Mouse (Mus musculus): ENCODE data around the gene Acp5. TPM values are rescaled to one million over a fixed set of nuclear protein-coding genes. Genes with fewer than 3 reads are reported as not detected.
A peak's percentile ranks its signal among the peaks of the same experiment; 100 is the strongest.

Gene Acp5
- polyA plus RNA-seq, 1 experiment from 2014 or later = 0.49 TPM

GRCm38 (mm10) chr9:22131226-22131981 lies 4.1 kb downstream of the Acp5 start:
- no peak overlapping the region for H3K27ac ChIP-seq (ENCODE audit: low read depth, low read length)

GRCm38 (mm10) chr9:22125246-22126027 lies 10.1 kb downstream of the Acp5 start:
- Histone ChIP-seq H3K36me3 (ENCODE audit: control insufficient read depth, insufficient read depth, low read length) (no peaks in the 10 kb centered on the region), H3K4me2 (ENCODE audit: low read length) (no peak overlapping the region), H3K4me3 (ENCODE audit: low read length) (no peak overlapping the region), H3K27ac (ENCODE audit: low read depth, low read length) (no peak overlapping the region), H3K4me1 (ENCODE audit: control insufficient read depth, insufficient read depth, low read depth, low read length) (no peaks in the 10 kb centered on the region), H3K9ac (ENCODE audit: low read depth, low read length) (no peak overlapping the region), H3K27me3 (replicated peaks; ENCODE audit: control insufficient read depth, insufficient read depth, low read length) (peaks cover 3% of the 10 kb centered on the region; the same call in 1 of the 2 replicates), H3K9me3 (ENCODE audit: control insufficient read depth, low read length) (no peaks in the 10 kb centered on the region)
- ATAC-seq = no peak
- WGBS = 86% methylated on average over 15 of the region's 15 CpGs

More at GRCm38 (mm10) chr9:22131226-22131981, 4.1 kb downstream of the Acp5 start:
- ATAC-seq = no peak; the same call in 1 of the 2 replicates
- Histone ChIP-seq H3K4me1 (ENCODE audit: control insufficient read depth, insufficient read depth, low read depth, low read length) (peaks cover 5% of the 10 kb centered on the region; the same call in 1 of the 2 replicates), H3K9ac (ENCODE audit: low read depth, low read length) (no peak overlapping the region), H3K4me3 (ENCODE audit: low read length) (peak overlapping the region; percentile 11; the same call in 1 of the 2 replicates), H3K9me3 (ENCODE audit: control insufficient read depth, low read length) (no peaks in the 10 kb centered on the region), H3K27me3 (replicated peaks; ENCODE audit: control insufficient read depth, insufficient read depth, low read length) (peaks cover 24% of the 10 kb centered on the region), H3K4me2 (ENCODE audit: low read length) (peak overlapping the region; percentile 41), H3K36me3 (ENCODE audit: control insufficient read depth, insufficient read depth, low read length) (no peaks in the 10 kb centered on the region)
- 2% methylated on average over 29 of the region's 35 CpGs for WGBS

DNA sequence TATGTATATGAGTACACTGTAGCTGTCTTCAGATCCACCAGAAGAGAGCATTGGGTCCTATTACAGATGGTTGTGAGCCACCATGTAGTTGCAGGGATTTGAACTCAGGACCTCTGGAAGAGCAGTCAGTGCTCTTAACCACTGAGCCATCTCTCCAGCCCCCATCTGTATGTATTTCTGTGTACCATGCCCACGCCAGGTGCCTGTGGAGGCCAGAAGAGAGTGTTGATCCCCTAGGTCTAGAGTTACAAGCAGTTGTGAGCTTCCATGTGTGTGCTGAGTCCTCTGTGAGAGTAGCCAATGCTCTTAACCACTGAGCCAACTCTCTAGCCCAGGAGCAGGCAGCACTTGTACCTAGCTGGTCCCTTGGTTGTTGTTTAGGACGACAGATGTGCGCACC lies 11.3 kb downstream of the Acp5 start:
- Histone ChIP-seq H3K27ac (ENCODE audit: low read depth, low read length) (no peak overlapping the region), H3K4me1 (ENCODE audit: control insufficient read depth, insufficient read depth, low read depth, low read length) (no peaks in the 10 kb centered on the region), H3K27me3 (replicated peaks; ENCODE audit: control insufficient read depth, insufficient read depth, low read length) (no peaks in the 10 kb centered on the region), H3K36me3 (ENCODE audit: control insufficient read depth, insufficient read depth, low read length) (no peaks in the 10 kb centered on the region), H3K9me3 (ENCODE audit: control insufficient read depth, low read length) (no peaks in the 10 kb centered on the region), H3K4me2 (ENCODE audit: low read length) (no peak overlapping the region), H3K4me3 (ENCODE audit: low read length) (no peak overlapping the region), H3K9ac (ENCODE audit: low read depth, low read length) (no peak overlapping the region)
- ATAC-seq = no peak
- 86% methylated on average over 3 of the region's 3 CpGs for WGBS

DNA sequence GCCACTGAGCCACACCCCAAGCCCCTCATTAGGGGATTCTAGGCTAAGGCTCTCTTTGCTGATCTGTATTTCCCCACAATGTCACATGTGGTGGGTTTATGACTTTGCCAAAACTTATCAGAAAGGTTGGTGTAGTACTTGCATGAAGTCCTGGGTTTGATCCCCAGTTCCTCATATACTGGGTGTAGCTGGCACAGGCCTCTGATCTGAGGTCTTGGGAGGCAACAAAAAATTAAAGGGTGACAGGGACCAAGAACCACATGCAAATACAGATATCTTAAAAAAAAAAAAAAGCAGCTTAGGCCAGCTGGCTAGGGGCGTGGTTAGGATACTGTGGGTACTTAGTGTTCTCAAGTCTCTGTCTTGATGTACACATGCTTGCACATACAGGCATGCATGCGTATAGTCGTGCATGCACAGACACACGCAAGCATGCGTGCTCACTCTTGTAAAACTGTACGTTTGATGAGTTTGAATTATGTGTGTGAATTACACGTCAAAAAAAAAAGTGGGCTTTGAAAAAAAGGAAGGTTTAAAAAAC lies 12.4 kb downstream of the Acp5 start:
- WGBS = 87% methylated on average over 7 of the region's 7 CpGs

GRCm38 (mm10) chr9:22122005-22122404 lies 13.5 kb downstream of the Acp5 start:
- no peak overlapping the region for H3K27ac ChIP-seq (ENCODE audit: low read depth, low read length)
- 86% methylated on average over 3 of the region's 3 CpGs for WGBS
- no peaks in the 10 kb centered on the region for H3K36me3 ChIP-seq (ENCODE audit: control insufficient read depth, insufficient read depth, low read length)
- H3K27me3 ChIP-seq (replicated peaks; ENCODE audit: control insufficient read depth, insufficient read depth, low read length) = no peaks in the 10 kb centered on the region
- no peak overlapping the region for H3K9ac ChIP-seq (ENCODE audit: low read depth, low read length)
- peaks cover 4% of the 10 kb centered on the region for H3K4me1 ChIP-seq (ENCODE audit: control insufficient read depth, insufficient read depth, low read depth, low read length)
- no peak for ATAC-seq
- H3K4me3 ChIP-seq (ENCODE audit: low read length) = no peak overlapping the region
- H3K4me2 ChIP-seq (ENCODE audit: low read length) = no peak overlapping the region
- no peaks in the 10 kb centered on the region for H3K9me3 ChIP-seq (ENCODE audit: control insufficient read depth, low read length)

More for the DNA sequence above, 12.4 kb downstream of the Acp5 start:
- H3K4me1 ChIP-seq (ENCODE audit: control insufficient read depth, insufficient read depth, low read depth, low read length) = no peaks in the 10 kb centered on the region
- H3K9ac ChIP-seq (ENCODE audit: low read depth, low read length) = no peak overlapping the region
- no peak overlapping the region for H3K27ac ChIP-seq (ENCODE audit: low read depth, low read length)
- no peak for ATAC-seq
- H3K36me3 ChIP-seq (ENCODE audit: control insufficient read depth, insufficient read depth, low read length) = no peaks in the 10 kb centered on the region
- no peaks in the 10 kb centered on the region for H3K27me3 ChIP-seq (replicated peaks; ENCODE audit: control insufficient read depth, insufficient read depth, low read length)
- H3K9me3 ChIP-seq (ENCODE audit: control insufficient read depth, low read length) = no peaks in the 10 kb centered on the region
- no peak overlapping the region for H3K4me3 ChIP-seq (ENCODE audit: low read length)
- no peak overlapping the region for H3K4me2 ChIP-seq (ENCODE audit: low read length)

DNA sequence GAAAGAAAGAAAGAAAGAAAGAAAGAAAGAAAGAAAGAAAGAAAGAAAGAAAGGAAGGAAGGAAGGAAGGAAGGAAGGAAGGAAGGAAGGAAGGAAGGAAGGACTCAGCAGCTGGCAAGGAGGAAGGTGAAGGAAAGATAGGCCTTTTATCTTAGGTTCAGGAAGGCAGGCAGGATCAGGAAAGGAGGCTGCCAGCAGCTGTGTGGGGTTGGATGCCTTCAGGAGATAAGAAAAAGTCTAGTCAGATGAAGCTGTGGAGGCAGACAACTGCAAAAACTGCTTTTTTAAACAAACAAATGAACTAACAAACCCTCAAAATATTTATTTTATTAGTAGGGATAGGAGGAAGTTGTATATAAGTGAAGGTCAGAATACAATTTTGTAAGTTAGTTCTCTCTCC lies 14.0 kb downstream of the Acp5 start:
- no peak for ATAC-seq
- no peaks in the 10 kb centered on the region for H3K9me3 ChIP-seq (ENCODE audit: control insufficient read depth, low read length)
- no peak overlapping the region for H3K4me2 ChIP-seq (ENCODE audit: low read length)
- no peak overlapping the region for H3K4me3 ChIP-seq (ENCODE audit: low read length)
- H3K4me1 ChIP-seq (ENCODE audit: control insufficient read depth, insufficient read depth, low read depth, low read length) = peaks cover 4% of the 10 kb centered on the region
- H3K9ac ChIP-seq (ENCODE audit: low read depth, low read length) = no peak overlapping the region
- H3K27ac ChIP-seq (ENCODE audit: low read depth, low read length) = no peak overlapping the region
- no peaks in the 10 kb centered on the region for H3K36me3 ChIP-seq (ENCODE audit: control insufficient read depth, insufficient read depth, low read length)
- no peaks in the 10 kb centered on the region for H3K27me3 ChIP-seq (replicated peaks; ENCODE audit: control insufficient read depth, insufficient read depth, low read length)

GRCm38 (mm10) chr9:22119543-22119942 lies 16.0 kb downstream of the Acp5 start:
- ATAC-seq = no peak
- H3K27ac ChIP-seq (ENCODE audit: low read depth, low read length) = no peak overlapping the region
- WGBS = 93% methylated on average over 4 of the region's 4 CpGs

DNA sequence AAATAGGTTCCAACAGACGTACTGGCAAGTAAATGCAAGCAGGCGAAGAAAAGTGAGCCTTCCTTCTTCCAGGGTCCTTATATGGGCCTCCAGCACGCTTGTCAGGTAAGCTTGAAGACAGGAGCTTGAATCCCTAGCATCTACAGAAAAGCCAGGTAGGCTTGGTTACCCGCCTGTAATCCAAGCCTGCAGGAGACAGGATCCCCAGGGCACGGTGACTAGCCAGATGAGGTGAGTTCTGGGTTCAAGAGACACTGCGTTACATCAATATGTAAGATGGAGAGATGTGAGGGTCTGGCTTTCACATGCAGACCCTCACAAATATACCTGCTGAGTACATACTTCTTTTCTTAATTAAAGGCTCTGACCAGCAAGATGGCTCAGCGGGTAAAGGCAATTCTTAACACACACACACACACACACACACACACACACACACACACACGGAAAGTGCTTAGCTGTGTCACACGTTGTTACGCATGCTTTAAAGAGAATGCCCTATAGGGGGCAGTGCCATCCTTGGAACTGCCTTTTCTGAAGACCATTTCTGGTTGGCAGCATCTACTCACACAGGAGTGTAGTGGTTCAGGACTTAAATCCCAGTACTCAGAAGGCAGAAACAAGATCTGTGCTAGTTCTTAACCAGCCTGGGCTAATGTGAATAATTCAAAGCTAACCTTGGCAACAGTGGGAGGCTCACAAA lies 17.6 kb downstream of the Acp5 start:
- H3K9me3 ChIP-seq (ENCODE audit: control insufficient read depth, low read length) = no peaks in the 10 kb centered on the region
- peak overlapping the region; percentile 91 for H3K4me3 ChIP-seq (ENCODE audit: low read length)
- peak overlapping the region; percentile 63; the same call in 1 of the 2 replicates for H3K9ac ChIP-seq (ENCODE audit: low read depth, low read length)
- WGBS = 45% methylated on average over 10 of the region's 10 CpGs
- H3K4me1 ChIP-seq (ENCODE audit: control insufficient read depth, insufficient read depth, low read depth, low read length) = peaks cover 16% of the 10 kb centered on the region
- H3K27me3 ChIP-seq (replicated peaks; ENCODE audit: control insufficient read depth, insufficient read depth, low read length) = no peaks in the 10 kb centered on the region
- peaks cover 9% of the 10 kb centered on the region for H3K36me3 ChIP-seq (ENCODE audit: control insufficient read depth, insufficient read depth, low read length)
- no peak overlapping the region for H3K27ac ChIP-seq (ENCODE audit: low read depth, low read length)
- no peak for ATAC-seq
- peak overlapping the region; percentile 89 for H3K4me2 ChIP-seq (ENCODE audit: low read length)

More at GRCm38 (mm10) chr9:22119543-22119942, 16.0 kb downstream of the Acp5 start:
- no peaks in the 10 kb centered on the region for H3K36me3 ChIP-seq (ENCODE audit: control insufficient read depth, insufficient read depth, low read length)
- H3K9me3 ChIP-seq (ENCODE audit: control insufficient read depth, low read length) = no peaks in the 10 kb centered on the region
- H3K27me3 ChIP-seq (replicated peaks; ENCODE audit: control insufficient read depth, insufficient read depth, low read length) = no peaks in the 10 kb centered on the region
- no peak overlapping the region for H3K4me3 ChIP-seq (ENCODE audit: low read length)
- H3K4me1 ChIP-seq (ENCODE audit: control insufficient read depth, insufficient read depth, low read depth, low read length) = peaks cover 16% of the 10 kb centered on the region
- no peak overlapping the region for H3K4me2 ChIP-seq (ENCODE audit: low read length)
- no peak overlapping the region for H3K9ac ChIP-seq (ENCODE audit: low read depth, low read length)
